Mouse (Mus musculus): ENCODE data around the gene Yrdc. TPM values are rescaled to one million over a fixed set of nuclear protein-coding genes. Genes with fewer than 3 reads are reported as not detected.

Yrdc gene
- polyA plus RNA-seq, 1 experiment: 36.5 TPM

DNA sequence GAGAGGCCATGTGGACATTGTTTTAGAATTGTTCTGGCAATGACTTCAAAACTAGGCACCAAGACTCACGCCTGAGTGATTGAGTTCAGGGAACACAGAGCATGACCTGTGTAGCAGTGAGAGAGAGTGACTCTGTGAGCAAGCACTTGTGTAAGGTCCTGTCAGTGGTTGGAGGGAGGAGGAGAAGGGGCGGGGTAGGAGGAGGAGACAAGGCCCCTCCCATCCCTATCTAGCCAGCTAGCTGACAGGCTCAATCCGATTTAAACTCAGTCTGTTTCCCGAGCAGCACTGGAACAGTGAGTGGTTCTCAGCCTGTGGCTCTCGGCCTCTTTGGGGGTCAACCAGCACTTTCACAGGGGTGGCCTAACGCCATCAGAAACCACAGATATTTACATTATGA, 32.7 kb upstream of the Yrdc start:
- H3K4me3 ChIP-seq: no peak overlapping the region
- H3K36me3 ChIP-seq (ENCODE audit: control insufficient read depth, insufficient read depth): peaks cover 10% of the 10 kb centered on the region
- peaks cover 26% of the 10 kb centered on the region for H3K79me2 ChIP-seq (ENCODE audit: control insufficient read depth, insufficient read depth)
- no peak overlapping the region for H3ac ChIP-seq (ENCODE audit: control insufficient read depth, insufficient read length)
- H3K27me3 ChIP-seq (ENCODE audit: control insufficient read depth, insufficient read depth, insufficient read length): no peaks in the 10 kb centered on the region
- TF ChIP-seq POLR2AphosphoS2 (IDR thresholded peaks at IDR 0.05; ENCODE audit: insufficient read length, low read depth) (no peak), REST (IDR thresholded peaks at IDR 0.05; ENCODE audit: insufficient read depth, insufficient read length) (no peak), USF1 (IDR thresholded peaks at IDR 0.05; ENCODE audit: low read depth) (no peak), MYOD1 (IDR thresholded peaks at IDR 0.05; ENCODE audit: control insufficient read depth in 1 of 3, insufficient read length in 2 of 3, low read depth in 2 of 3) (no peak), POLR2A (IDR thresholded peaks at IDR 0.05; ENCODE audit: insufficient read length, low read depth) (no peak), CEBPB (IDR thresholded peaks at IDR 0.05; ENCODE audit: insufficient read depth, poor library complexity, severe bottlenecking) (no peak), E2F4 (IDR thresholded peaks at IDR 0.05; ENCODE audit: insufficient read depth) (no peak), SRF (IDR thresholded peaks at IDR 0.05; ENCODE audit: control insufficient read depth, insufficient read length, low read depth) (no peak), MAX (IDR thresholded peaks at IDR 0.05; ENCODE audit: low read depth) (no peak), MYOG (IDR thresholded peaks at IDR 0.05; ENCODE audit: control insufficient read depth in 1 of 3, insufficient read depth in 1 of 3, insufficient read length in 2 of 3, low read depth in 2 of 3) (no peak), TCF3 (IDR thresholded peaks at IDR 0.05; ENCODE audit: insufficient read length, low read depth) (no peak), TCF12 (IDR thresholded peaks at IDR 0.05; ENCODE audit: insufficient read depth, poor library complexity, severe bottlenecking) (no peak)
- no peak overlapping the region for H3K4me2 ChIP-seq (ENCODE audit: low read depth)

DNA sequence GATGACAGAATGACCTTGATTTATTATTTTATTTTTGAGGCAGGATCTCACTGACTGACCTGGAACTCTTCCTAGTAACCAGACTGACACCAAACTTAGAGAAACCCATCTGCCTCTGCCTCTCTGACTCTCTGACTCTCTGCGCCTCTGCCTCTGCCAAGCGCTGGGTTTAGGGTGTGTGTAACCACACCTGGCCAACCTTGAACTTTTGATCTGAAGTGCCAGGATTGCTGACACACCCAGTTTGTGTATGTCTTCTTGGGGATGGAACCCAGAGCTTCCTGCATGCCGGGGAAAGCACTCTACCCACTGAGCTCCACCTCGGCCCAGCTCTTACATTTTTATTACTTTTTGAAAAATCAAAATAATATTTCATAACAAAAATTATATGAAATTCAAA, 31.6 kb upstream of the Yrdc start:
- Histone ChIP-seq H3K36me3 (ENCODE audit: control insufficient read depth, insufficient read depth) (peaks cover 10% of the 10 kb centered on the region), H3K79me2 (ENCODE audit: control insufficient read depth, insufficient read depth) (peaks cover 22% of the 10 kb centered on the region), H3ac (ENCODE audit: control insufficient read depth, insufficient read length) (no peak overlapping the region), H3K4me2 (ENCODE audit: low read depth) (no peak overlapping the region), H3K27me3 (ENCODE audit: control insufficient read depth, insufficient read depth, insufficient read length) (no peaks in the 10 kb centered on the region), H3K4me3 (no peak overlapping the region)
- no peak for TF ChIP-seq POLR2A (IDR thresholded peaks at IDR 0.05; ENCODE audit: insufficient read length, low read depth)
- TF ChIP-seq USF1 (IDR thresholded peaks at IDR 0.05; ENCODE audit: low read depth): no peak
- TF ChIP-seq SRF (IDR thresholded peaks at IDR 0.05; ENCODE audit: control insufficient read depth, insufficient read length, low read depth): no peak

DNA sequence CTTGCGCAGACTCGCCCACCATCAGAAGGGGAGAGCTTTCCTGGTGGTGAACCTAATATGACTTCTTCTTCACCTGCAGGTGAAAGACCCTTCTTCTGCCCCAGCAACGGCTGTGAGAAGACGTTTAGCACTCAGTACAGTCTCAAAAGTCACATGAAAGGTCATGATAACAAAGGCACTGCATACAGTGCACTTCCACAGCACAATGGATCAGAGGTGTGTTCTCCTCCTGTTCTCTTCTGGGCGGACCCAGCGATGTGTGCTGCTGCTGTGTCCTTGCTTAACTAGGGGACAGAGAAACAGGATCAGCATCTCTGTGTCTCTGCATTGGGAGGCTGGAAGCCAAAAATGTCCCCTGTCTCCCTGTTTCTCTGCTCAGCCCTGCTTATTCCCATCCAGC, 25.5 kb upstream of the Yrdc start:
- H3K4me3 ChIP-seq: no peak overlapping the region
- no peak for TF ChIP-seq MYOD1 (IDR thresholded peaks at IDR 0.05; ENCODE audit: control insufficient read depth in 1 of 3, insufficient read length in 2 of 3, low read depth in 2 of 3)
- no peak for TF ChIP-seq SRF (IDR thresholded peaks at IDR 0.05; ENCODE audit: control insufficient read depth, insufficient read length, low read depth)
- TF ChIP-seq CEBPB (IDR thresholded peaks at IDR 0.05; ENCODE audit: insufficient read depth, poor library complexity, severe bottlenecking): no peak
- TF ChIP-seq MAX (IDR thresholded peaks at IDR 0.05; ENCODE audit: low read depth): no peak
- no peak for TF ChIP-seq REST (IDR thresholded peaks at IDR 0.05; ENCODE audit: insufficient read depth, insufficient read length)
- no peak for TF ChIP-seq E2F4 (IDR thresholded peaks at IDR 0.05; ENCODE audit: insufficient read depth)
- no peak for TF ChIP-seq TCF3 (IDR thresholded peaks at IDR 0.05; ENCODE audit: insufficient read length, low read depth)
- H3K36me3 ChIP-seq (ENCODE audit: control insufficient read depth, insufficient read depth): peaks cover 10% of the 10 kb centered on the region

DNA sequence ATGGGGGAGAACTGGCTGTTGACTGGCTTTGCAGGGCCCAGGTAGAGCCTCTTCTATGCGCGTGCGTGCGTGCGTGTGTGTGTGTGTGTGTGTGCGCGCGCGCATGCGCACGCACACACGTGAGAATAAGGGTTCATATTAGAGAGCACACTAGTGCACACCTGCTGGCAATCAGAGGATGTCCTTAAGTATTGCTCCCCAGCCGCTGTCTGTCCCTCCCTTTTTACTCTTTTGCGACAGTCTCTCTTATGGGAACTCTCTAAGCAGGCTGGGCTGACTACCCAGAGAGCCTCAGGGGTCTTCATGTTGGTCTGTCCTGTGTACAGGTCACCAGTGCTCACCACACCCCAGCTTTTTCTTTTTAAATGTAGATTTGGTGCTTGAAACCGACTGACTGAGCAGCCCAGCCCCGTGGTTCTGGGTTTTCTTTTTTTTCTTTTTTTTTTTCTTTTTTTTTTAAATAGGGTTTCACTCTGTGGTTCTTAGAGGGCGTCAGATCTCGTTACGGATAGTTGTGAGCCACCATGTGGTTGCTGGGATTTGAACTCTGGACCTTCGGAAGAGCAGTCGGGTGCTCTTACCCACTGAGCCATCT, 25.0 kb upstream of the Yrdc start:
- Histone ChIP-seq H3K79me2 (ENCODE audit: control insufficient read depth, insufficient read depth) (no peaks in the 10 kb centered on the region), H3ac (ENCODE audit: control insufficient read depth, insufficient read length) (no peak overlapping the region), H3K4me3 (no peak overlapping the region), H3K36me3 (ENCODE audit: control insufficient read depth, insufficient read depth) (peaks cover 8% of the 10 kb centered on the region), H3K27me3 (ENCODE audit: control insufficient read depth, insufficient read depth, insufficient read length) (no peaks in the 10 kb centered on the region), H3K4me2 (ENCODE audit: low read depth) (no peak overlapping the region)
- TF ChIP-seq E2F4 (IDR thresholded peaks at IDR 0.05; ENCODE audit: insufficient read depth) (no peak), MYOG (IDR thresholded peaks at IDR 0.05; ENCODE audit: control insufficient read depth in 1 of 3, insufficient read depth in 1 of 3, insufficient read length in 2 of 3, low read depth in 2 of 3) (no peak), TCF3 (IDR thresholded peaks at IDR 0.05; ENCODE audit: insufficient read length, low read depth) (no peak), CEBPB (IDR thresholded peaks at IDR 0.05; ENCODE audit: insufficient read depth, poor library complexity, severe bottlenecking) (no peak), POLR2A (IDR thresholded peaks at IDR 0.05; ENCODE audit: insufficient read length, low read depth) (no peak), TCF12 (IDR thresholded peaks at IDR 0.05; ENCODE audit: insufficient read depth, poor library complexity, severe bottlenecking) (no peak), USF1 (IDR thresholded peaks at IDR 0.05; ENCODE audit: low read depth) (no peak), REST (IDR thresholded peaks at IDR 0.05; ENCODE audit: insufficient read depth, insufficient read length) (no peak), POLR2AphosphoS2 (IDR thresholded peaks at IDR 0.05; ENCODE audit: insufficient read length, low read depth) (no peak), MAX (IDR thresholded peaks at IDR 0.05; ENCODE audit: low read depth) (no peak), MYOD1 (IDR thresholded peaks at IDR 0.05; ENCODE audit: control insufficient read depth in 1 of 3, insufficient read length in 2 of 3, low read depth in 2 of 3) (no peak), SRF (IDR thresholded peaks at IDR 0.05; ENCODE audit: control insufficient read depth, insufficient read length, low read depth) (no peak)

More for the DNA sequence above, 25.5 kb upstream of the Yrdc start:
- no peak overlapping the region for H3K4me2 ChIP-seq (ENCODE audit: low read depth)
- no peaks in the 10 kb centered on the region for H3K79me2 ChIP-seq (ENCODE audit: control insufficient read depth, insufficient read depth)
- H3K27me3 ChIP-seq (ENCODE audit: control insufficient read depth, insufficient read depth, insufficient read length): no peaks in the 10 kb centered on the region
- H3ac ChIP-seq (ENCODE audit: control insufficient read depth, insufficient read length): no peak overlapping the region

DNA sequence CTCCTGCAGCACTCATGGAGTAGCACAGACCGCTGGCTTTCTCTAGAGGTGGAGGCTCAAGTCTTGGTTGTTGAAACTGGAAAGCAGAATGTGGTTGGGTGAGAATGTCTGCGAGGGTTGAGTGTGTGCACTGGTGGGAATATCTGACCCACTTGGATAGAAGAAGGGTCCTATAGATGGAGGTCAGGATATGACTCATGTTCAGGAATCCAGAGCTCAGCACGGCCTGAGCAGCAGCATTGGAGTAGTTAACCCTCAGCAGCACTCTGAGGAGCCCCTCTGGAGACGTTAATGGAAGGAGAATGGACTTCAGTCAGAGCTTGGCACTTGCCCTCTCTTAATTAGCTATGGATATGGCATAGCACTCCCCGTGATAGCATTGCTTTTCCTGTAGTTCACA, 20.8 kb upstream of the Yrdc start:
- peaks cover 3% of the 10 kb centered on the region for H3K36me3 ChIP-seq (ENCODE audit: control insufficient read depth, insufficient read depth)
- H3K4me2 ChIP-seq (ENCODE audit: low read depth): peak overlapping the region; percentile 18
- no peak overlapping the region for H3K4me3 ChIP-seq
- H3K27me3 ChIP-seq (ENCODE audit: control insufficient read depth, insufficient read depth, insufficient read length): no peaks in the 10 kb centered on the region
- TF ChIP-seq MYOD1 (IDR thresholded peaks at IDR 0.05; ENCODE audit: control insufficient read depth in 1 of 3, insufficient read length in 2 of 3, low read depth in 2 of 3): no peak
- no peak for TF ChIP-seq MYOG (IDR thresholded peaks at IDR 0.05; ENCODE audit: control insufficient read depth in 1 of 3, insufficient read depth in 1 of 3, insufficient read length in 2 of 3, low read depth in 2 of 3)
- TF ChIP-seq TCF12 (IDR thresholded peaks at IDR 0.05; ENCODE audit: insufficient read depth, poor library complexity, severe bottlenecking): no peak
- TF ChIP-seq REST (IDR thresholded peaks at IDR 0.05; ENCODE audit: insufficient read depth, insufficient read length): no peak
- no peak for TF ChIP-seq CEBPB (IDR thresholded peaks at IDR 0.05; ENCODE audit: insufficient read depth, poor library complexity, severe bottlenecking)
- no peak for TF ChIP-seq USF1 (IDR thresholded peaks at IDR 0.05; ENCODE audit: low read depth)
- TF ChIP-seq MAX (IDR thresholded peaks at IDR 0.05; ENCODE audit: low read depth): no peak
- no peak for TF ChIP-seq TCF3 (IDR thresholded peaks at IDR 0.05; ENCODE audit: insufficient read length, low read depth)
- no peak overlapping the region for H3ac ChIP-seq (ENCODE audit: control insufficient read depth, insufficient read length)
- H3K79me2 ChIP-seq (ENCODE audit: control insufficient read depth, insufficient read depth): no peaks in the 10 kb centered on the region
